ENCODE assay signal across 8 mouse cellular contexts in the genomic region with DNA sequence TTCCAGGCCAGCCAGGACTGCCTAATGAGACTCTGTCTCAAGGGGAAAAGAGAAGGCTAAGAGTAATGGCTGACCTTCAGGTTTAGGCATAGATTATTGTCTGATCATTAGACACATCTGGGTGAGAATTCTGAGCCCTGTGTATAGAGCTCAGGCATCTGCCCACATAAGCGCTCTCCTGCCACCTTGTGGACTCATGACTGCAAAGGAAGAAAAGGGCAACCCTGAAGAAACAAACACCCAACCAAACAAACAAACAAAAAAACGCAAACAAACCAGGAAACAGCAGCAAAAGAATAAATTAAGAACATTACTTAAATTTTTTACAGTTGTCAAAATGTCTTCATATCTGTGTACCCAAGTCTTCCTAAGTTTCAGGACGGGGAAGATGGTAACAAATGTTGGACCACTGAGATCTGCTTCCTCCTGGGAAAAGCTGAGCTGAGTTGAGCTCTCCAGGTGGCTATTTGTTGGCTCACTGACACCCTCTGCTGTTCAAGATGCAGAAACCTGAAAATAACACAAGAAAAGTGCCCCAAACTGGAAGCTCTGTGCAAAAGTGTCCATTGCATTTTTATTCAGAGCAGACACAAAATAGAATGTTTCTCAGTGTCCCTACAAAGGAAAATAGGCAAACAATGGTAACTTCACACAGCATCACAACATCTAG. TPM values are rescaled to one million over a fixed set of nuclear protein-coding genes. Genes with fewer than 3 reads are reported as not detected.
DNase-seq lines count a peak whose midpoint lies in the region; ATAC-seq and TF ChIP-seq lines count a peak whose summit lies in the region.

No protein-coding gene starts in this region.

- 13% methylated on average over 3 of the region's 3 CpGs for WGBS in heart, postnatal 0 days
- 16% methylated on average over 3 of the region's 3 CpGs for WGBS in heart, embryonic 12.5 days

- peaks cover 4% of the 10 kb centered on the region; the same call in 1 of the 2 replicates for H3K9me3 ChIP-seq in heart, postnatal 0 days (replicated peaks; ENCODE audit: control insufficient read depth, low read length)
- no peaks in the 10 kb centered on the region for H3K9me3 ChIP-seq in heart, embryonic 12.5 days (replicated peaks)

- H3K4me2 ChIP-seq in heart, postnatal 0 days (ENCODE audit: low read depth, low read length) = no peak overlapping the region
- no peak overlapping the region for H3K4me2 ChIP-seq in heart, embryonic 12.5 days

- peaks cover 5% of the 10 kb centered on the region; the same call in 1 of the 2 replicates for H3K4me1 ChIP-seq in heart, postnatal 0 days (ENCODE audit: control insufficient read depth, insufficient read depth)
- peaks cover 6% of the 10 kb centered on the region for H3K4me1 ChIP-seq in heart, embryonic 12.5 days (replicated peaks)

- no peak for TF ChIP-seq EP300 in heart, postnatal 0 days (IDR thresholded peaks at IDR 0.05; ENCODE audit: low read depth)

- no peak for ATAC-seq in heart, postnatal 0 days (ENCODE audit: insufficient read depth, low read depth)
- no peak for ATAC-seq in heart, embryonic 12.5 days (ENCODE audit: insufficient number of reproducible peaks, low FRiP score)

- no peaks in the 10 kb centered on the region for H3K79me3 ChIP-seq in C2C12 (ENCODE audit: low read depth)

- no peak overlapping the region for H3ac ChIP-seq in C2C12 (ENCODE audit: control insufficient read depth, insufficient read length, low read depth)

- H3K27me3 ChIP-seq in heart, postnatal 0 days (ENCODE audit: control insufficient read depth, insufficient read depth, low read length) = no peaks in the 10 kb centered on the region
- 0 out of 2 replicates have a peak, but pooled peaks cover 5% of the 10 kb centered on the region for H3K27me3 ChIP-seq in heart, embryonic 12.5 days (replicated peaks)
- peaks cover 4% of the 10 kb centered on the region for H3K27me3 ChIP-seq in C2C12 (ENCODE audit: control insufficient read depth, insufficient read depth, insufficient read length)

- peak; percentile 49 for DNase-seq in heart, postnatal 0 days (ENCODE audit: low spot score)
- peak; percentile 77 for DNase-seq in ZHBTc4 (ENCODE audit: low read depth, low spot score)
- DNase-seq in kidney, postnatal 36 days = peak; percentile 63 to 79
- DNase-seq in ovary, adult 18-20 months (ENCODE audit: low spot score) = no peak
- DNase-seq in layer of hippocampus, postnatal 10 days (ENCODE audit: low spot score in 2 of 2) = no peak
- no peak for DNase-seq in gastrocnemius, postnatal 4 days (ENCODE audit: low spot score in 2 of 2)

- TF ChIP-seq CTCF in heart, postnatal 0 days (IDR thresholded peaks at IDR 0.05; ENCODE audit: low read depth) = peak; percentile 69
- TF ChIP-seq CTCF in C2C12 (IDR thresholded peaks at IDR 0.05; ENCODE audit: control insufficient read depth, insufficient read depth, insufficient read length) = peak; percentile 7

- H3K9ac ChIP-seq in heart, postnatal 0 days (replicated peaks; ENCODE audit: low read depth, low read length) = no peak overlapping the region
- H3K9ac ChIP-seq in heart, embryonic 12.5 days = no peak overlapping the region

- H3K27ac ChIP-seq in heart, postnatal 0 days (ENCODE audit: low read depth) = no peak overlapping the region
- H3K27ac ChIP-seq in heart, embryonic 12.5 days (ENCODE audit: poor library complexity, severe bottlenecking) = no peak overlapping the region

- H3K4me3 ChIP-seq in heart, postnatal 0 days (ENCODE audit: low read depth, low read length) = no peak overlapping the region
- no peak overlapping the region for H3K4me3 ChIP-seq in heart, embryonic 12.5 days
- H3K4me3 ChIP-seq in C2C12 (ENCODE audit: insufficient read depth, poor library complexity, severe bottlenecking) = no peak overlapping the region

- no peaks in the 10 kb centered on the region for H3K36me3 ChIP-seq in heart, postnatal 0 days (replicated peaks; ENCODE audit: control insufficient read depth, insufficient read depth, low read length)
- H3K36me3 ChIP-seq in heart, embryonic 12.5 days = no peaks in the 10 kb centered on the region
- H3K36me3 ChIP-seq in C2C12 (ENCODE audit: control insufficient read depth, insufficient read depth) = no peaks in the 10 kb centered on the region

- H3K79me2 ChIP-seq in C2C12 (ENCODE audit: control insufficient read depth, insufficient read depth) = no peaks in the 10 kb centered on the region

TF ChIP-seq in C2C12, 6 proteins besides CTCF, POLR2A, EP300 and RAD21:
- TF ChIP-seq CEBPB (IDR thresholded peaks at IDR 0.05; ENCODE audit: low read depth) (no peak), FOSL1 (IDR thresholded peaks at IDR 0.05; ENCODE audit: insufficient read depth, low read length, poor library complexity, severe bottlenecking) (no peak), USF1 (IDR thresholded peaks at IDR 0.05; ENCODE audit: low read depth) (no peak), MAX (IDR thresholded peaks at IDR 0.05) (no peak), MYOG (IDR thresholded peaks at IDR 0.05; ENCODE audit: control insufficient read depth, extremely low read depth, insufficient read length) (no peak)

RNA-seq across cellular contexts. Expression of gene Bnip3, which starts 14.6 kb away (rescaled TPM):
- 301 and 305 TPM in 2 replicates for total RNA-seq in heart, postnatal 0 days (2014; rRNA removed; ENCODE audit: low replicate concordance)
- polyA plus RNA-seq in heart, postnatal 0 days (2015; fragmentation: Nextera tagmentation; extraction: Ambion mirVana) = 131 and 144 TPM in 2 replicates
- polyA plus RNA-seq in heart, embryonic 12.5 days (2016; fragmentation: Nextera tagmentation; extraction: Ambion mirVana) = 310 and 311 TPM in 2 replicates
- 7.1 TPM for polyA plus RNA-seq in C2C12 (2012; fragmentation: generic; extraction: Trizol)
- total RNA-seq in layer of hippocampus, postnatal 10 days (2021) = 100 to 1,000 TPM; 106 to 113 TPM
- 10 to 100 TPM; 51.8 to 58.6 TPM for total RNA-seq in gastrocnemius, postnatal 4 days (2021)

RNA-seq across cellular contexts. Expression of gene Jakmip3, which starts 16.6 kb away (rescaled TPM):
- not detected in 2 replicates for total RNA-seq in heart, postnatal 0 days (2014; rRNA removed; ENCODE audit: low replicate concordance)
- not detected in 2 replicates for polyA plus RNA-seq in heart, postnatal 0 days (2015; fragmentation: Nextera tagmentation; extraction: Ambion mirVana)
- 0.05 and 0.09 TPM in 2 replicates for polyA plus RNA-seq in heart, embryonic 12.5 days (2016; fragmentation: Nextera tagmentation; extraction: Ambion mirVana)
- polyA plus RNA-seq in C2C12 (2012; fragmentation: generic; extraction: Trizol) = not detected
- 10 to 100 TPM; 54.6 to 60.2 TPM for total RNA-seq in layer of hippocampus, postnatal 10 days (2021)
- total RNA-seq in gastrocnemius, postnatal 4 days (2021) = not detected

Comparison
In these comparisons a context has a peak if more than half of its experiments do, and no peak if none do; other contexts are left out.
1. DNase-seq: peak in heart, postnatal 0 days (single experiment), ZHBTc4 (single experiment) and kidney, postnatal 36 days (2 of 2); none in ovary, adult 18-20 months (single experiment), layer of hippocampus, postnatal 10 days (0 of 2) and gastrocnemius, postnatal 4 days (0 of 2).
2. RNA of gene Jakmip3, which starts 16.6 kb away (total RNA-seq): 54.6 to 60.2 TPM in layer of hippocampus, postnatal 10 days; not detected in gastrocnemius, postnatal 4 days and not detected in heart, postnatal 0 days; every median in the first group is over 10 times any median in the second.